Mouse (Mus musculus): Measurements from ENCODE around the gene Btnl2.

Gene Btnl2

GRCm38 (mm10) chr17:34349429-34349828 lies 5.2 kb upstream of the Btnl2 start:
- DNase-seq = peak; percentile 83

GRCm38 (mm10) chr17:34354940-34355339 lies 318 bp downstream of the Btnl2 start:
- DNase-seq = no peak

- DNase-seq = no peak
These were observed 8.4 kb downstream of the Btnl2 start for GRCm38 (mm10) chr17:34362954-34363546.

- DNase-seq = no peak
These were observed 9.2 kb downstream of the Btnl2 start for GRCm38 (mm10) chr17:34363676-34364310.

- no peak for DNase-seq
These were observed 10.4 kb downstream of the Btnl2 start for GRCm38 (mm10) chr17:34365031-34365430.

- DNase-seq = no peak
These were observed 15.9 kb downstream of the Btnl2 start for GRCm38 (mm10) chr17:34370563-34370962.

- DNase-seq = no peak
These were observed 18.6 kb downstream of the Btnl2 start for GRCm38 (mm10) chr17:34373055-34373709.

- no peak for DNase-seq
These were observed 22.2 kb downstream of the Btnl2 start, which contains the start of gene Btnl1 for GRCm38 (mm10) chr17:34376847-34377246. Btnl1 (plus strand) TSS chr17:34377132.

GRCm38 (mm10) chr17:34377450-34378209 lies 23.0 kb downstream of the Btnl2 start:
- DNase-seq = no peak

GRCm38 (mm10) chr17:34378716-34379115 lies 24.1 kb downstream of the Btnl2 start:
- DNase-seq = no peak

GRCm38 (mm10) chr17:34379451-34379850 lies 24.8 kb downstream of the Btnl2 start:
- no peak for DNase-seq

GRCm38 (mm10) chr17:34381876-34382275 lies 27.3 kb downstream of the Btnl2 start:
- no peak for DNase-seq

- no peak for DNase-seq
These were observed 28.6 kb downstream of the Btnl2 start for GRCm38 (mm10) chr17:34383212-34383611.

GRCm38 (mm10) chr17:34384699-34385098 lies 30.1 kb downstream of the Btnl2 start:
- DNase-seq = no peak

GRCm38 (mm10) chr17:34386656-34387055 lies 32.0 kb downstream of the Btnl2 start:
- DNase-seq = no peak

- DNase-seq = peak; percentile 34
These were observed 33.9 kb downstream of the Btnl2 start for GRCm38 (mm10) chr17:34388513-34388912.

GRCm38 (mm10) chr17:34391507-34391906 lies 36.9 kb downstream of the Btnl2 start:
- DNase-seq = no peak

GRCm38 (mm10) chr17:34392321-34392720 lies 37.7 kb downstream of the Btnl2 start:
- peak; percentile 79 for DNase-seq

- no peak for DNase-seq
These were observed 42.7 kb downstream of the Btnl2 start for GRCm38 (mm10) chr17:34397357-34397756.

GRCm38 (mm10) chr17:34398058-34398710 lies 43.6 kb downstream of the Btnl2 start:
- peak; percentile 77 for DNase-seq

GRCm38 (mm10) chr17:34398711-34399393 lies 44.2 kb downstream of the Btnl2 start, which contains the start of gene BC051142:
BC051142 (plus strand) TSS chr17:34398820.
- DNase-seq = peak; percentile 88

- no peak for DNase-seq
These were observed 44.7 kb downstream of the Btnl2 start for GRCm38 (mm10) chr17:34399394-34399715.

Measured in embryo, embryonic 11 days (tissue).